Mouse (Mus musculus): ENCODE results near the gene Crygc. TPM values are rescaled to one million over a fixed set of nuclear protein-coding genes. Genes with fewer than 3 reads are reported as not detected.

The Crygc gene
- polyA plus RNA-seq, 1 experiment = not detected

- TF ChIP-seq CTCF (IDR thresholded peaks at IDR 0.05; ENCODE audit: borderline replicate concordance, extremely low read depth, insufficient read depth, insufficient read length) = no peak
- no peak for TF ChIP-seq POLR2A (IDR thresholded peaks at IDR 0.05; ENCODE audit: borderline replicate concordance, extremely low read depth, insufficient read depth, insufficient read length, poor library complexity, severe bottlenecking)
- no peak for DNase-seq (ENCODE audit: low read depth)
These were observed 29.8 kb upstream of the Crygc start, which contains the start of gene Cryga for GRCm38 (mm10) chr1:65103273-65103672. TSS of gene Cryga (minus strand) at chr1:65103373.

GRCm38 (mm10) chr1:65096953-65097352, 23.5 kb upstream of the Crygc start:
- DNase-seq (ENCODE audit: low read depth) = no peak
- TF ChIP-seq POLR2A (IDR thresholded peaks at IDR 0.05; ENCODE audit: borderline replicate concordance, extremely low read depth, insufficient read depth, insufficient read length, poor library complexity, severe bottlenecking) (no peak), CTCF (IDR thresholded peaks at IDR 0.05; ENCODE audit: borderline replicate concordance, extremely low read depth, insufficient read depth, insufficient read length) (no peak)

DNA sequence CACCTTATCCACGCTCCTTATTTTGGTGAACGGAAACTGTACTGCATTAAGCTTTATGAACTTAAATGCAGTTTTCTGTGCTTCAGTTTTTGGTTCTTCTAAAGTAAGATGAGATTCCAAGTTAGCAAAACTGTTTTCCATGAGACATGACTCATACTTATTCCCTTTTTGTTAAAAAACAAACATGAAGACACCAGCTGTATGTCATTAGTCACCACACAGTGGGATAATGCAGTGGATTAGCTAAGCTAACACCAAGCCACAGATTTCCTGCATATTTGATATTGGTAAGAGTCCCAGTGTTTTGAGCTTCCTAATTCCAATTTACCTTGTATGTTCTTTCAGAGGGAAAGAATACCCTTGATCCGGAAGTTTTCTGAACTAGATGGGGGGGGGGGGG, 18.1 kb upstream of the Crygc start:
- DNase-seq (ENCODE audit: low read depth) = no peak
- no peak for TF ChIP-seq POLR2A (IDR thresholded peaks at IDR 0.05; ENCODE audit: borderline replicate concordance, extremely low read depth, insufficient read depth, insufficient read length, poor library complexity, severe bottlenecking)
- no peak for TF ChIP-seq CTCF (IDR thresholded peaks at IDR 0.05; ENCODE audit: borderline replicate concordance, extremely low read depth, insufficient read depth, insufficient read length)

- no peak for DNase-seq (ENCODE audit: low read depth)
- TF ChIP-seq POLR2A (IDR thresholded peaks at IDR 0.05; ENCODE audit: borderline replicate concordance, extremely low read depth, insufficient read depth, insufficient read length, poor library complexity, severe bottlenecking) (no peak), CTCF (IDR thresholded peaks at IDR 0.05; ENCODE audit: borderline replicate concordance, extremely low read depth, insufficient read depth, insufficient read length) (no peak)
These were observed 16.9 kb upstream of the Crygc start for GRCm38 (mm10) chr1:65090370-65090769.

- DNase-seq (ENCODE audit: low read depth) = no peak
- TF ChIP-seq POLR2A (IDR thresholded peaks at IDR 0.05; ENCODE audit: borderline replicate concordance, extremely low read depth, insufficient read depth, insufficient read length, poor library complexity, severe bottlenecking) (no peak), CTCF (IDR thresholded peaks at IDR 0.05; ENCODE audit: borderline replicate concordance, extremely low read depth, insufficient read depth, insufficient read length) (no peak)
These were observed 15.3 kb upstream of the Crygc start for GRCm38 (mm10) chr1:65088567-65089356.

DNA sequence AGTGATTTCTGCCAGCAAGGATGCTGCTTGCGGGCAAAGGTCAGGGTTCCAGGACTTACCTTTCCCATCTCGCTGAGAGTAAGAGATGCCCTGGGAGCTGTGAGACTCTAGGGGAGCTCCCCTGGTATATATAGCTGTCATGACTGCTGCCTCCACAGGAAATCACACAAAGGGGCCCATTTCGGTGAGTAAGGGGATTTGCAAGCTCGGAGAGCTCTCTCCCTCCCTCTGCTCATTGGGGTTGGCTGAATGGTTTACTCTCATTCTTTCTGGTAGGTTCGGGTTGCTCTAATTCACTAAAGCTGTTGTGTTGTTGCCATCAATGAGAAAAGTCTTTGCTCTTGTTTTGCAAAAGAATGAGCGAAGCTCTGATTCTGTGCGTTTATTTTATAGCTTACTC, 8.7 kb upstream of the Crygc start, which contains the start of gene Crygb:
Gene Crygb (minus strand): TSS at position 101 of the 400 bp plus-strand sequence.
- DNase-seq (ENCODE audit: low read depth) = peak; percentile 35
- no peak for TF ChIP-seq CTCF (IDR thresholded peaks at IDR 0.05; ENCODE audit: borderline replicate concordance, extremely low read depth, insufficient read depth, insufficient read length)
- no peak for TF ChIP-seq POLR2A (IDR thresholded peaks at IDR 0.05; ENCODE audit: borderline replicate concordance, extremely low read depth, insufficient read depth, insufficient read length, poor library complexity, severe bottlenecking)

DNA sequence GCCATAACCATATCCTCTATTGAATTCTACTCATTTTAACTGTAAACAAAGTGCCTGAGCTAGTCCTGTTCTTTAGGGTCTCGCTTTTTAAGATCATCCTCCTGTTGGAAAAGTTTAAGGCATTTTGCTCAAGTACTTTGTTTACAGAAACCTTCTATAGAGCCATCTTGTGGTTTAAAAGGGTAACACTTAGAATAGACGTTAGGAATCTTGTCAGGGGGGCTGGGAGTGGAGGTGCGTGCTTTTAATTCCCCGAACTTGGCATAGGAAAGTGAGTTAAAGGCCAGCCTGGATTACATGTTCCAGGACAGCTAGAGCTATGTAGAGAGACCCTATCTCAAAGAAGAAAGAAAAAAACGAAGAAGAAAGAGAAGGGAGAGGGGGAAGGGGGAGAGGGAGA, 2.1 kb upstream of the Crygc start:
- TF ChIP-seq CTCF (IDR thresholded peaks at IDR 0.05; ENCODE audit: borderline replicate concordance, extremely low read depth, insufficient read depth, insufficient read length) (no peak), POLR2A (IDR thresholded peaks at IDR 0.05; ENCODE audit: borderline replicate concordance, extremely low read depth, insufficient read depth, insufficient read length, poor library complexity, severe bottlenecking) (no peak)
- DNase-seq (ENCODE audit: low read depth) = peak; percentile 27

- TF ChIP-seq POLR2A (IDR thresholded peaks at IDR 0.05; ENCODE audit: borderline replicate concordance, extremely low read depth, insufficient read depth, insufficient read length, poor library complexity, severe bottlenecking) = no peak
- no peak for TF ChIP-seq CTCF (IDR thresholded peaks at IDR 0.05; ENCODE audit: borderline replicate concordance, extremely low read depth, insufficient read depth, insufficient read length)
- DNase-seq (ENCODE audit: low read depth) = no peak
These were observed 5.6 kb downstream of the Crygc start for GRCm38 (mm10) chr1:65067842-65068241.

DNA sequence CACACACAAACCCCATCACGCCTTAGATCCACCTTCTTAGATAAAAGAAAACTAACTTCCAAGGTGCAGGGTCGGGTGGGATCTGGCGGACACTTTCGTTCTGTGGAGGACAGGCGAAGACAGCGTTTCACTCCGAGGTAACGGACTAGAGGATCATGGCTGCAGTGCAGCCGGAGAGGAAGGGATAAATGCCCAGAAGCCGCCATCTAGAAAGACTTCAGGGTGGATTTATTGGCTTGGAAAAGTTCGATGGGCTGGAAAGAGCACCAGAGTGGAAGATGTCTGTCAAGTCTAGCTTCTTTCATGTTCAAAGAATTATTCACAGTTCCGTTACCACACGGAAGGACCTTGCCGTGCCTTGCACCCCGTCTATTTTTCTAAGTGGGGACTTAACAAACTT, 9.3 kb downstream of the Crygc start:
- no peak for TF ChIP-seq POLR2A (IDR thresholded peaks at IDR 0.05; ENCODE audit: borderline replicate concordance, extremely low read depth, insufficient read depth, insufficient read length, poor library complexity, severe bottlenecking)
- no peak for TF ChIP-seq CTCF (IDR thresholded peaks at IDR 0.05; ENCODE audit: borderline replicate concordance, extremely low read depth, insufficient read depth, insufficient read length)
- DNase-seq (ENCODE audit: low read depth) = peak; percentile 25

DNA sequence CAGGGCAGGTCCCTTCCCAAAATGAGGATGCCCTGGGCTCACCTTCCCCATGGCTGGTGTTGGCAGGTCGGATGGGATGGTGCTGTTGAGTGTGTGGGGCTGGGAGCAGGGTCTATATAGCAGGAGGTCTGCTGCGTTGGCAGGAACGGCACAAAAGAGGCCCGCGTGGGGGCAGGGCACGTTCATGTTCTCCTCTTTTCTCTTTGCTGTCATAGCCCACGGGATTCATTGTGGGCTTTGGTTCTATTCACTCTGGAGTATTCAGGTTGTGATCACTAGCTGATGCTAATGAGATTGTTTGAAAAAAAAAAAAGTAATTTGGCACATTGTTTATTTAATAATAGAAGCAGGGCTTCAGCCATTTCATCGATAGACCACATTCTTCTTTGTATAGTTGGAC, 10.1 kb downstream of the Crygc start, which contains the start of gene Crygd:
Gene Crygd (minus strand): TSS at position 101 of the 400 bp plus-strand sequence.
- TF ChIP-seq POLR2A (IDR thresholded peaks at IDR 0.05; ENCODE audit: borderline replicate concordance, extremely low read depth, insufficient read depth, insufficient read length, poor library complexity, severe bottlenecking) (no peak), CTCF (IDR thresholded peaks at IDR 0.05; ENCODE audit: borderline replicate concordance, extremely low read depth, insufficient read depth, insufficient read length) (no peak)
- no peak for DNase-seq (ENCODE audit: low read depth)

DNA sequence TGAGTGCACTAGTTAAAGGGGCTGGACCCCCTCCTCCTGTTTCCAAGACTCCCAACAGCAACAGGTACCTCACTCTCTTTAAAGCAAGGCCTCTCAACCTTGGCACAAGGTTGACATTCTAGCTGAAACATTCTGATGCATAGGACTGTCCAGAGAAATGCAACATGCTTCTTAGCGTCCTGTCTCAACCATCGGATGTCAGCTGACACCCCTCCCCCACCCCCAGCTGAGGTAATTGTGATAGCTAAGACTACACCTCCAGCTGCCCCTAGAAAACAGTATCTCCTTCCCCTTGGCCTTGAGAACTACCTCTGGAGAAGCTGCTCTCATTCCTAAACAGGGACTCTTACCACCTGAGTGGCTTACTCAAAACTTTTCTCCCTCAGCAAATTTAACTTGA, 21.3 kb downstream of the Crygc start:
- DNase-seq (ENCODE audit: low read depth) = no peak
- no peak for TF ChIP-seq POLR2A (IDR thresholded peaks at IDR 0.05; ENCODE audit: borderline replicate concordance, extremely low read depth, insufficient read depth, insufficient read length, poor library complexity, severe bottlenecking)

GRCm38 (mm10) chr1:65051696-65052095, 21.8 kb downstream of the Crygc start:
- no peak for TF ChIP-seq CTCF (IDR thresholded peaks at IDR 0.05; ENCODE audit: borderline replicate concordance, extremely low read depth, insufficient read depth, insufficient read length)
- TF ChIP-seq POLR2A (IDR thresholded peaks at IDR 0.05; ENCODE audit: borderline replicate concordance, extremely low read depth, insufficient read depth, insufficient read length, poor library complexity, severe bottlenecking) = no peak

GRCm38 (mm10) chr1:65050952-65051351, 22.5 kb downstream of the Crygc start, which contains the start of gene Cryge:
TSS of gene Cryge (minus strand) at chr1:65051149.
- DNase-seq (ENCODE audit: low read depth) = peak; percentile 20

More at GRCm38 (mm10) chr1:65051696-65052095, 21.8 kb downstream of the Crygc start:
- no peak for DNase-seq (ENCODE audit: low read depth)

All from brain, embryonic 14.5 days (tissue).